Mouse (Mus musculus) ES-Bruce4 (cell line): ENCODE measurements around the gene Ptgdr2.

Experiments used
- CTCF ChIP-seq: IDR thresholded peaks from one replicate; pipeline ENCODE4 v1.8.1; 2011; ENCODE audit warnings: low read depth, low read length
- POLR2A ChIP-seq: IDR thresholded peaks from one replicate; pipeline ENCODE4 v1.8.1; 2011; ENCODE audit warnings: low read length; ENCODE audit not compliant: insufficient read depth

GRCm38 (mm10) chr19:10947219-10947618 lies 10.3 kb downstream of the Ptgdr2 start:
- no peak for TF ChIP-seq CTCF
- no peak for TF ChIP-seq POLR2A
